Mouse (Mus musculus) limb, embryonic 14.5 days (tissue): ENCODE data around the gene Arl3. TPM values are rescaled to one million over a fixed set of nuclear protein-coding genes. Genes with fewer than 3 reads are reported as not detected.
A peak's percentile ranks its signal among the peaks of the same experiment; 100 is the strongest.

Experiments used
- ATAC-seq: fragments of 200-750 bp; cut with Nextera tagmentation; 2 replicates; pipeline ENCODE4 v1.8.0; 2017; ENCODE audit warnings: low read depth, moderate number of reproducible peaks, moderate TSS enrichment; ENCODE audit not compliant: low FRiP score
- DNase-seq: peaks from one replicate; pipeline ENCODE4 v3.0.0-alpha.2; 2015; ENCODE audit warnings: low spot score
- H3K27ac ChIP-seq: fragments of 300-500 bp; sonication (generic); replicated peaks from 2 replicates; pipeline ENCODE4 v1.5.1; 2014; ENCODE audit warnings: low read depth, mild to moderate bottlenecking, low read length, moderate library complexity, mixed read lengths
- H3K27me3 ChIP-seq: fragments of 300-500 bp; sonication (generic); 2 replicates; pipeline ENCODE4 v1.6.1; 2014; ENCODE audit warnings: low read length, mixed read lengths; ENCODE audit not compliant: control insufficient read depth, insufficient read depth
- H3K36me3 ChIP-seq: fragments of 300-500 bp; sonication (generic); 2 replicates; pipeline ENCODE4 v1.6.1; 2014; ENCODE audit warnings: mild to moderate bottlenecking, low read length, moderate library complexity, mixed read lengths; ENCODE audit not compliant: control insufficient read depth, insufficient read depth
- H3K4me1 ChIP-seq: fragments of 300-500 bp; sonication (generic); 2 replicates; pipeline ENCODE4 v1.6.1; 2014; ENCODE audit warnings: antibody characterized with exemption, low read length, mixed read lengths; ENCODE audit not compliant: control insufficient read depth, insufficient read depth
- H3K4me2 ChIP-seq: fragments of 300-500 bp; sonication (generic); replicated peaks from 2 replicates; pipeline ENCODE4 v1.6.1; 2014; ENCODE audit warnings: low read depth, mild to moderate bottlenecking, low read length, moderate library complexity; ENCODE audit not compliant: severe bottlenecking
- H3K4me3 ChIP-seq: fragments of 300-500 bp; sonication (generic); replicated peaks from 2 replicates; pipeline ENCODE4 v1.5.1; 2014; ENCODE audit warnings: low read length
- H3K9ac ChIP-seq: fragments of 300-500 bp; sonication (generic); 2 replicates; pipeline ENCODE4 v1.6.1; 2014; ENCODE audit warnings: mild to moderate bottlenecking, low read depth, low read length, moderate library complexity; ENCODE audit not compliant: severe bottlenecking
- H3K9me3 ChIP-seq: fragments of 300-500 bp; sonication (generic); 2 replicates; pipeline ENCODE4 v1.6.1; 2016; ENCODE audit warnings: low read length; ENCODE audit not compliant: control insufficient read depth
- POLR2A ChIP-seq: fragments of 200-500 bp; IDR thresholded peaks from 2 replicates; pipeline ENCODE4 v1.8.0; 2012; ENCODE audit warnings: inconsistent platforms, mild to moderate bottlenecking, moderate library complexity, borderline replicate concordance; ENCODE audit not compliant: insufficient read depth, insufficient read length; ENCODE audit errors: extremely low read depth
- WGBS: fragments of 180-500 bp; shearing (Covaris S2); extraction: QIAGEN DNeasy Blood & Tissue Kit; methylation state at CpG from one replicate; pipeline ENCODE4 v1.1.7; 2014; 5-methylcytosine and 5-hydroxymethylcytosine counted together
- polyA plus RNA-seq, 2 experiments: library from polyadenylated mRNA; depleted of rRNA in 1 of 2; stranded (reverse) in 1 of 2; unstranded in 1 of 2; fragments of >200 nt; fragmentation: Nextera tagmentation in 1 of 2; extraction: Ambion mirVana in 1 of 2; gene quantifications; 2 replicates each; pipeline versions ENCODE4 v1.2.1 to v1.2.3; 2012 to 2014

Gene Arl3
- polyA plus RNA-seq, 2 experiments = 87.2 to 120 TPM

- no peak overlapping the region for H3K9ac ChIP-seq
- WGBS = 1% methylated on average over 3 of the region's 3 CpGs
Observed at GRCm38 (mm10) chr19:46499539-46499835, 73.5 kb downstream of the Arl3 start.

GRCm38 (mm10) chr19:46497230-46497629, 75.8 kb downstream of the Arl3 start:
- no peaks in the 10 kb centered on the region for H3K4me1 ChIP-seq
- ATAC-seq = no peak
- H3K4me2 ChIP-seq = no peak overlapping the region
- H3K9me3 ChIP-seq = no peaks in the 10 kb centered on the region
- no peak overlapping the region for H3K27ac ChIP-seq
- no peaks in the 10 kb centered on the region for H3K27me3 ChIP-seq
- H3K36me3 ChIP-seq = no peaks in the 10 kb centered on the region
- H3K4me3 ChIP-seq = no peak overlapping the region
- TF ChIP-seq POLR2A = no peak
- no peak overlapping the region for H3K9ac ChIP-seq
- 79% methylated on average over 2 of the region's 2 CpGs for WGBS
- DNase-seq = no peak

More at GRCm38 (mm10) chr19:46499539-46499835, 73.5 kb downstream of the Arl3 start:
- DNase-seq = no peak
- Histone ChIP-seq H3K36me3 (no peaks in the 10 kb centered on the region), H3K27ac (peak overlapping the region; percentile 67), H3K4me2 (peak overlapping the region; percentile 97), H3K27me3 (no peaks in the 10 kb centered on the region), H3K9me3 (no peaks in the 10 kb centered on the region), H3K4me1 (peaks cover 4% of the 10 kb centered on the region), H3K4me3 (peak overlapping the region; percentile 82)
- TF ChIP-seq POLR2A = no peak
- no peak for ATAC-seq

- no peaks in the 10 kb centered on the region for H3K9me3 ChIP-seq
- ATAC-seq = no peak
- no peak overlapping the region for H3K9ac ChIP-seq
- DNase-seq = no peak
- WGBS = 76% methylated on average over 8 of the region's 8 CpGs
- no peaks in the 10 kb centered on the region for H3K4me1 ChIP-seq
- no peaks in the 10 kb centered on the region for H3K27me3 ChIP-seq
- no peaks in the 10 kb centered on the region for H3K36me3 ChIP-seq
- no peak overlapping the region for H3K4me3 ChIP-seq
- no peak overlapping the region for H3K27ac ChIP-seq
- H3K4me2 ChIP-seq = no peak overlapping the region
- TF ChIP-seq POLR2A = no peak
Observed at GRCm38 (mm10) chr19:46495136-46495535, 77.9 kb downstream of the Arl3 start.

GRCm38 (mm10) chr19:46490634-46491033, 82.4 kb downstream of the Arl3 start:
- no peak for TF ChIP-seq POLR2A
- ATAC-seq = no peak
- no peak overlapping the region for H3K27ac ChIP-seq

DNA sequence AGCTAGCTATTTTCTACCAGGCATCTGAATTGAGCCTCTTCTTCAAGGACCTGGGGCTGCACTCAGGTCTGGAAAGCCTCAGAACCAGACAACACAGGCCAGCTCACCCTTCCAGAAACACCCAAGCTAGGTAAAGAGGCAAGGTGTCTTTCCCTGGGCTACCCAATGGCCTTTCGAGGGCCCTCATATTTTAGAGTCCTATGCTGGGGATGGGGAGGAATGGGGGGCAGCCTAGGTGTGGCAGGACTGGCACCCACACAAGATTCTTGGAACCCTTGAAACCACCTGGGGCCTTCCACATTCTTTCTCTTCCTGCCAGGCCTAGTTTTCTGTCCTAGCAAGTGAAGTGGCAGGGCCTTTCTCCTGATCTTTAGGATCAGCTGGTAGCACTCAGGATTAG, 83.5 kb downstream of the Arl3 start:
- H3K36me3 ChIP-seq = peaks cover 29% of the 10 kb centered on the region
- H3K27ac ChIP-seq = no peak overlapping the region
- no peak overlapping the region for H3K4me3 ChIP-seq
- no peak overlapping the region for H3K9ac ChIP-seq
- no peak for TF ChIP-seq POLR2A
- DNase-seq = no peak
- WGBS = 94% methylated on average over 1 of the region's 1 CpGs
- no peaks in the 10 kb centered on the region for H3K9me3 ChIP-seq
- H3K4me1 ChIP-seq = no peaks in the 10 kb centered on the region
- ATAC-seq = no peak
- H3K4me2 ChIP-seq = no peak overlapping the region
- no peaks in the 10 kb centered on the region for H3K27me3 ChIP-seq

More at GRCm38 (mm10) chr19:46490634-46491033, 82.4 kb downstream of the Arl3 start:
- WGBS = 4% methylated on average over 2 of the region's 2 CpGs
- DNase-seq = no peak
- Histone ChIP-seq H3K36me3 (peaks cover 21% of the 10 kb centered on the region), H3K9ac (no peak overlapping the region), H3K4me2 (no peak overlapping the region), H3K9me3 (no peaks in the 10 kb centered on the region), H3K27me3 (no peaks in the 10 kb centered on the region), H3K4me1 (no peaks in the 10 kb centered on the region), H3K4me3 (no peak overlapping the region)

- 64% methylated on average over 2 of the region's 2 CpGs for WGBS
Observed at GRCm38 (mm10) chr19:46486709-46487108, 86.3 kb downstream of the Arl3 start.

More at GRCm38 (mm10) chr19:46486709-46487108, 86.3 kb downstream of the Arl3 start:
- peaks cover 2% of the 10 kb centered on the region; the same call in 1 of the 2 replicates for H3K4me1 ChIP-seq
- no peak overlapping the region for H3K4me3 ChIP-seq
- no peak overlapping the region for H3K27ac ChIP-seq
- H3K4me2 ChIP-seq = no peak overlapping the region
- H3K27me3 ChIP-seq = no peaks in the 10 kb centered on the region
- DNase-seq (no peak), ATAC-seq (no peak)
- no peak for TF ChIP-seq POLR2A
- H3K36me3 ChIP-seq = peaks cover 38% of the 10 kb centered on the region
- H3K9ac ChIP-seq = no peak overlapping the region
- H3K9me3 ChIP-seq = no peaks in the 10 kb centered on the region
